Mouse (Mus musculus) forebrain, embryonic 15.5 days (tissue): ENCODE measurements around the gene Shisa7. TPM values are rescaled to one million over a fixed set of nuclear protein-coding genes. Genes with fewer than 3 reads are reported as not detected.
"Not testable (repeated sequence)": the region's sequence is repeated elsewhere in the genome, so short reads cannot be mapped to it uniquely, and the experiment has no call there.

ENCODE experiments used
- ATAC-seq: fragments of 200-750 bp; cut with Nextera tagmentation; replicated peaks from 2 replicates; pipeline ENCODE4 v1.8.0; 2017; ENCODE audit warnings: mild to moderate bottlenecking, moderate TSS enrichment, moderate library complexity
- H3K27ac ChIP-seq: fragments of 300-500 bp; sonication (generic); replicated peaks from 2 replicates; pipeline ENCODE4 v1.5.1; 2015; ENCODE audit warnings: mild to moderate bottlenecking, inconsistent platforms
- H3K27me3 ChIP-seq: fragments of 300-500 bp; sonication (generic); 2 replicates; pipeline ENCODE4 v1.6.1; 2015; ENCODE audit warnings: inconsistent platforms
- H3K36me3 ChIP-seq: fragments of 300-500 bp; sonication (generic); 2 replicates; pipeline ENCODE4 v1.6.1; 2015; ENCODE audit warnings: mild to moderate bottlenecking, inconsistent platforms
- H3K4me1 ChIP-seq: fragments of 300-500 bp; sonication (generic); 2 replicates; pipeline ENCODE4 v1.6.1; 2015; ENCODE audit warnings: inconsistent platforms
- H3K4me2 ChIP-seq: fragments of 300-500 bp; sonication (generic); replicated peaks from 2 replicates; pipeline ENCODE4 v1.6.1; 2015; ENCODE audit warnings: mild to moderate bottlenecking, inconsistent platforms
- H3K4me3 ChIP-seq: fragments of 300-500 bp; sonication (generic); 2 replicates; pipeline ENCODE4 v1.5.1; 2015; ENCODE audit warnings: mild to moderate bottlenecking, inconsistent platforms
- H3K9ac ChIP-seq: fragments of 300-500 bp; sonication (generic); replicated peaks from 2 replicates; pipeline ENCODE4 v1.6.1; 2015; ENCODE audit warnings: mild to moderate bottlenecking, inconsistent platforms
- H3K9me3 ChIP-seq: fragments of 300-500 bp; sonication (generic); 2 replicates; pipeline ENCODE4 v1.6.1; 2016; ENCODE audit warnings: inconsistent platforms
- WGBS: fragments of 180-500 bp; shearing (Covaris S2); methylation state at CpG from one replicate; pipeline ENCODE4 v1.1.7; 2015; ENCODE audit warnings: mixed read lengths; 5-methylcytosine and 5-hydroxymethylcytosine counted together
- polyA plus RNA-seq: library from polyadenylated mRNA; unstranded; fragments of >200 nt; fragmentation: Nextera tagmentation; extraction: Ambion mirVana; gene quantifications from 2 replicates; pipeline ENCODE4 v1.2.1, GENCODE M21; 2015

The Shisa7 gene
- polyA plus RNA-seq, 1 experiment from 2014 or later: 8.8 TPM

DNA sequence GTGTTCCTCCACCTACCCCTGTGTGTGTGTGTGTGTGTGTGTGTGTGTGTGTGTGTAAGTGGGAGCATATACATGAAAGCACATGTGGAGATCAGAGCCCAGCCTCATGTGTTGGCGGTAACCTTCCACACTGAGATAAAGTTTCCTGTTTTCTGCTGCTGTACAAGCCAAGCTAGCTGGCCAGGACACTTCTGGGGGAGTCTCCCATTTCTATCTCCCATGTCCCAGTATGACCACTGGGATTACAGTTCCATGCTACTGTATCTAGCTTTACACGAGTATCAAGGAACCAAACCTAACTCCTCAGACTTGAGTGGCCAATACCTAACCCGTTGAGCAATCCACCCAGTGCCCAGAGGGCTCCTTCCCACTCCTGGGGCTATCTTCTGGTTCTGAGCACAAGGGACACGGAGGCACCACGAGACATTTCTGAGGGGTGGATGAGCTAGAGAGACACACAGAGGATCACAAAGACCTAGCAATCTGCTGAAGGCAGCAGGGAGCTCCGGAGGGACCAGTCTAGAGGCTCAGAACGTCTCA is 19.1 kb upstream of the Shisa7 start:
- 78% methylated on average over 7 of the region's 7 CpGs for WGBS
- Histone ChIP-seq H3K36me3 (no peaks in the 10 kb centered on the region), H3K9ac (no peak overlapping the region), H3K4me1 (peaks cover 15% of the 10 kb centered on the region), H3K4me2 (no peak overlapping the region), H3K9me3 (no peaks in the 10 kb centered on the region; the same call in 1 of the 2 replicates), H3K27ac (no peak overlapping the region), H3K4me3 (no peak overlapping the region), H3K27me3 (no peaks in the 10 kb centered on the region)
- ATAC-seq: no peak

DNA sequence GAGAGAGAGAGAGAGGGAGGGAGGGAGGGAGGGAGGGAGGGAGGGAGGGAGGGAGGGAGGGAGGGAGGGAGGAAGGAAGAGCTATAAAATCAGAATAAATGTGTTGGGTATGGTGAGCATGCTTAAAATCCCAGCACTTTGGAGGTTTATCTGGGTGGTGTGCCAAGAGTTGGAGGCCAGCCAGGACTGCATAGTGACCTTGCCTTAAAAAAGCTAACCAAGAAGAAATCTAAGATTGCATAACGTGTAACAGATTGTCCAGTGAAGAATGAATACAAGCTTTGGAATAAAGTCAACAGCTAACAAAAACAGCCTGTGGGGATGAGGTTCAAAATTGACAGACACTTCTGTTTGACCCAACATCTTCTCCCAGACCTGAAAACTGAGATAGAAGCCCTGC is 18.5 kb upstream of the Shisa7 start:
- WGBS: 67% methylated on average over 1 of the region's 1 CpGs
- Histone ChIP-seq H3K4me2 (no peak overlapping the region), H3K4me3 (no peak overlapping the region), H3K36me3 (no peaks in the 10 kb centered on the region), H3K27me3 (no peaks in the 10 kb centered on the region), H3K27ac (no peak overlapping the region), H3K9me3 (no peaks in the 10 kb centered on the region; the same call in 1 of the 2 replicates), H3K9ac (no peak overlapping the region), H3K4me1 (peaks cover 15% of the 10 kb centered on the region)
- no peak for ATAC-seq

DNA sequence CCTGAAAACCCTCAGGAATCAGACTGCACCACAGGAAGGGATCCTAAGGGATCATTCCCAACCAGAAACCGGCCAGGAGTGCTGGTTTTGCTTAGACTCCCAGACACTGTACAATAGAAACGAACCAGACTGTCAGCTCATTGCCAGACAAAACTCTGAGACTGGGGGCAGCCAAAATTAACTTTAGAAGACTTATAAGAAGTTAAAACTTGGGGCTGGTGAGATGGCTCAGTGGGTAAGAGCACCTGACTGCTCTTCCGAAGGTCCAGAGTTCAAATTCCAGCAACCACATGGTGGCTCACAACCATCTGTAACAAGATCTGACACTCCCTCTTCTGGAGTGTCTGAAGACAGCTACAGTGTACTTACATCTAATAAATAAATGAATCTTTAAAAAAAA is 16.4 kb upstream of the Shisa7 start:
- not testable (repeated sequence) for H3K4me2 ChIP-seq, H3K9ac ChIP-seq, H3K27ac ChIP-seq, H3K27me3 ChIP-seq, ATAC-seq, H3K4me1 ChIP-seq, H3K9me3 ChIP-seq, H3K4me3 ChIP-seq, H3K36me3 ChIP-seq
- 78% methylated on average over 3 of the region's 3 CpGs for WGBS

GRCm38 (mm10) chr7:4859418-4859978 is 15.0 kb upstream of the Shisa7 start:
- Histone ChIP-seq H3K4me3 (no peak overlapping the region), H3K4me2 (no peak overlapping the region), H3K27me3 (no peaks in the 10 kb centered on the region), H3K9ac (no peak overlapping the region), H3K27ac (no peak overlapping the region), H3K4me1 (no peaks in the 10 kb centered on the region), H3K36me3 (no peaks in the 10 kb centered on the region), H3K9me3 (no peaks in the 10 kb centered on the region)
- 81% methylated on average over 12 of the region's 12 CpGs for WGBS
- ATAC-seq: no peak

DNA sequence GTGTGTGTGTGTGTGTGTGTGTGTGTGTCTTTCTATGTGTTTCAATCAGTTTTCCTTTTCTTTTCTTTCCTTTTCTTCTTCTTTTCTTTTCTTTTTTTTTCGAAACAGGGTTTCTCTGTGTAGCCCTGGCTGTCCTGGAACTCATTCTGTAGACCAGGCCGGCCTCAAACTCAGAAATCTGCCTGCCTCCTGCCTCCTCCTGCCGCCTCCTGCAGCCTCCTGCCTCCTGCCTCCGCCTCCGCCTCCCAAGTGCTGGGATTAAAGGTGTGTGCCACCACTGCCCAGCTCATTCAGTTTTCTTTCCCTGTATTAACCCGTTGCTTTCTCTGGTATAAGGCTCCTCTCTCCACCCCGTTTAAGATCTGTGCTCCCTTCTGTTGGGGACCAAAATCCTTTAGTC is 12.8 kb upstream of the Shisa7 start:
- H3K4me3 ChIP-seq: no peak overlapping the region
- no peak overlapping the region for H3K4me2 ChIP-seq
- 65% methylated on average over 7 of the region's 7 CpGs for WGBS
- H3K27ac ChIP-seq: no peak overlapping the region
- no peaks in the 10 kb centered on the region for H3K27me3 ChIP-seq
- no peak for ATAC-seq
- no peaks in the 10 kb centered on the region for H3K4me1 ChIP-seq
- no peaks in the 10 kb centered on the region for H3K9me3 ChIP-seq
- no peak overlapping the region for H3K9ac ChIP-seq
- no peaks in the 10 kb centered on the region for H3K36me3 ChIP-seq

DNA sequence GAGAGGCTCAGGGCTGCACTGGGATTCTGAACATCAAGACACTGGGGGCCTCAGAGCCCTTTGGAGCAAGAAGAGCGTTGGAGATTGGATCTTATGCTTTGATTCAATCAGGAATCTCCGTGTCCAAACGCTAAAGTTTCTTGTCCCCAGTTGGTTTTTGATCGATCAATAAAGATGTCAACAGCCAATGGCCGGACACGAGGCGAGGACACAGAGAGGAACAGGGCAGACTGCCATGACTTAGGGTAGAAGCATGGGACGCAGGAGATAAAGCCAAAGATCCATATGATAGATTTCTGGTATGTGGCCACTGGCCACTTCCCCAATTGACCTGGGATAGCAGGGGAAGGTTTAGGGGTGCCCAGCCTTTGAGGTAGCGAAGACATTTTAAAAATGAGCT is 12.0 kb upstream of the Shisa7 start:
- H3K9ac ChIP-seq: no peak overlapping the region
- no peak for ATAC-seq
- H3K4me1 ChIP-seq: no peaks in the 10 kb centered on the region
- no peak overlapping the region for H3K4me2 ChIP-seq
- no peaks in the 10 kb centered on the region for H3K9me3 ChIP-seq
- H3K27ac ChIP-seq: no peak overlapping the region
- H3K27me3 ChIP-seq: no peaks in the 10 kb centered on the region
- H3K4me3 ChIP-seq: no peak overlapping the region
- WGBS: 91% methylated on average over 9 of the region's 9 CpGs
- no peaks in the 10 kb centered on the region for H3K36me3 ChIP-seq

DNA sequence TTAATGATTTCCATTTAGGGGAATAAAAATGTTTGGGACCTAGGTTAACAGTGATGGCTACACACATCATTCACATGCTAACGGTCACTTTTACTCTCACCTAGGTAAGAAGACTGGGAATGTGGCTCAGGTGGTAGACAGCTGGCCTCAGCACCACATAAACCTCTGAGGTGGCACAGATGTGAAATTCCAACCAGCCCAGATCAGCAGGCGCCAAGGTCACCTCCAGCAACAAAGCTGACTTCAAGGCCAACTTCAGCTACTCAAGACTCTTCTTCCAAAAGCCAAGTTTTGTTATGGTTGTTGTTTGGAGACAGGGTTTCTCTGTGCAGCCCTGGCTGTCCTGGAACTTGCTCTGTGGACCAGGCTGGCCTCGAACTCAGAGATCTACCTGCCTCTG is 9.1 kb upstream of the Shisa7 start:
- no peak overlapping the region for H3K4me2 ChIP-seq
- 86% methylated on average over 3 of the region's 3 CpGs for WGBS

DNA sequence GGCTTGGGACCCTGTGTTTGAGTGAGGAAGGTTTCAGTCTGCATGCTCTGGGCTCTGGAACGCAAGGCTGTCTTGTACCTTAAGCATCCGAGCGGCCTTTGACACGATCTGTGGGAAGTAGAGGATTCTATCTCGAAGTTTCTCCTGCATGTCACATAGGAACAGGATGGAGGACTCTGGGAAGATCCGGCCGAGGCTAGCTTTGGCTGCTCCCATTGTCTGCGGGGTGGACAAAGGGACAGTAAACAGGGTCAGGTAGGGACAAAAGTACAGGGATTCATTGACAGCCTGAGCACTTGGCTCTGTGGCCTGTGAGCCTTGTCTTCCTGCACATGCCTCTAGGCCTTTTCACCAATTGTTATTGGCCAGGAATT is 6.8 kb upstream of the Shisa7 start:
- Histone ChIP-seq H3K27me3 (no peaks in the 10 kb centered on the region), H3K9me3 (no peaks in the 10 kb centered on the region), H3K4me2 (no peak overlapping the region), H3K36me3 (no peaks in the 10 kb centered on the region), H3K4me1 (no peaks in the 10 kb centered on the region), H3K4me3 (no peak overlapping the region), H3K9ac (no peak overlapping the region), H3K27ac (no peak overlapping the region)
- ATAC-seq: no peak
- 68% methylated on average over 8 of the region's 8 CpGs for WGBS

More for the DNA sequence above, 9.1 kb upstream of the Shisa7 start:
- no peaks in the 10 kb centered on the region for H3K4me1 ChIP-seq
- H3K9ac ChIP-seq: no peak overlapping the region
- H3K27me3 ChIP-seq: no peaks in the 10 kb centered on the region
- no peak overlapping the region for H3K27ac ChIP-seq
- no peak overlapping the region for H3K4me3 ChIP-seq
- no peak for ATAC-seq
- H3K36me3 ChIP-seq: no peaks in the 10 kb centered on the region
- no peaks in the 10 kb centered on the region for H3K9me3 ChIP-seq

DNA sequence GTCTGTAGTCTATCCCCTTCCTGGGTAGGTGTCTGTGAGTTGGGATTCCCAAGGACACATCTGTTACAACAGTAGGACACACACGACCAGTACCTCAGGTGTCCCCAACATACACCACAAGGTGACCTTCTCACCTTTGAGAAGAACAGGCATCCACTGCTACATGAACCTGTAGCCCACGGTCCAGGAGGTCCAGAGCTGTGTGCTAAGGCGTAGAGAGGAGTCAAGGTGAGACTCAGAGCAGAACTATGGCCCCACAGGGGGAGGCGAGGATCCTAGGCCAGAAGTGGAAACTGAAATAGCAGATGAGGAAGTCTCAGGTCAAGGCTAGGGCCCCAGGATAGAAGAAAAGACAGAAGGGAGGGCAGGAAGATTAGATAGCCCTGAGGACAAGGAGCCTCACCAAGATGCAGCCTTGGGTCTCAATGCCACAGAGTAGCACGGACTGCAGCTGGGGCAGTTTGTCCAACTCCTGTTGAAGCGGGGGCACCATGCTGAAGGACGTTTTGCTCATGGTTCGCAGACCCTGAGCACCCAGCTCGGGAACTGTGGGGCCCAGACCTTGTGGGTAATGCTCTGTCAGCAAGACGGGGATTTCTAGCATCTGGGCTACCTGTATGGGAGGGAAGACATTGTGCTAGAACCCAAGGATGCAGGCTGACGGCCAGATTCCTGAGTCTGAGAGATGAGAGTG is 6.3 kb upstream of the Shisa7 start:
- WGBS: 78% methylated on average over 11 of the region's 11 CpGs
- no peak overlapping the region for H3K4me3 ChIP-seq
- H3K4me1 ChIP-seq: no peaks in the 10 kb centered on the region
- no peaks in the 10 kb centered on the region for H3K27me3 ChIP-seq
- no peaks in the 10 kb centered on the region for H3K9me3 ChIP-seq
- no peak overlapping the region for H3K9ac ChIP-seq
- no peak for ATAC-seq
- H3K4me2 ChIP-seq: no peak overlapping the region
- H3K27ac ChIP-seq: no peak overlapping the region
- H3K36me3 ChIP-seq: no peaks in the 10 kb centered on the region

GRCm38 (mm10) chr7:4849372-4849771 is 4.9 kb upstream of the Shisa7 start:
- peaks cover 4% of the 10 kb centered on the region; the same call in 1 of the 2 replicates for H3K4me1 ChIP-seq
- no peak overlapping the region for H3K9ac ChIP-seq
- WGBS: 55% methylated on average over 9 of the region's 9 CpGs
- no peaks in the 10 kb centered on the region for H3K27me3 ChIP-seq
- no peaks in the 10 kb centered on the region for H3K36me3 ChIP-seq
- no peak overlapping the region for H3K27ac ChIP-seq
- no peak overlapping the region for H3K4me2 ChIP-seq
- no peaks in the 10 kb centered on the region for H3K9me3 ChIP-seq
- H3K4me3 ChIP-seq: no peak overlapping the region
- no peak for ATAC-seq

DNA sequence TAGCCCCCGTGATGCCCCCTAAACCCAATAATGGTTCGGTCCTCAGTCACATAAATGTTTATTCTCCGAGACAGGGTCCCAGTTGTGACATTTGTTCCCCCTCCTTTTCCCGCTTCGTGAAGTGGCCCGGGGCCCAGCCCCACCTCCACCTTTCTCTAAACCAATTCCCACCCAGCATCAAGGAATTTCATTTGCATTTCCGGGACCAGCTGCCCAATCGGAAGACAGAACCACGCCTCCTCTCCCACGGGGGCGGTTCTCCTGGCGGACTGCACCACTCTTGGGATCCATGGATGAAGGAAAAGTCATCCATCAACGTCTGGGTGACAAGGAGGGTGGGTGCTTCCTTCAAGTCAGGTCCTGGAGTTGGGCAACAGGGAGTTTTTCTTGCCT is 417 bp upstream of the Shisa7 start:
- WGBS: 2% methylated on average over 13 of the region's 13 CpGs
- Histone ChIP-seq H3K36me3 (no peaks in the 10 kb centered on the region), H3K4me3 (peak overlapping the region; percentile 68), H3K27me3 (peaks cover 3% of the 10 kb centered on the region; the same call in 1 of the 2 replicates), H3K9me3 (no peaks in the 10 kb centered on the region), H3K4me1 (peaks cover 34% of the 10 kb centered on the region), H3K4me2 (peak overlapping the region; percentile 90), H3K27ac (peak overlapping the region; percentile 80), H3K9ac (peak overlapping the region; percentile 65)
- ATAC-seq: peak; percentile 74

DNA sequence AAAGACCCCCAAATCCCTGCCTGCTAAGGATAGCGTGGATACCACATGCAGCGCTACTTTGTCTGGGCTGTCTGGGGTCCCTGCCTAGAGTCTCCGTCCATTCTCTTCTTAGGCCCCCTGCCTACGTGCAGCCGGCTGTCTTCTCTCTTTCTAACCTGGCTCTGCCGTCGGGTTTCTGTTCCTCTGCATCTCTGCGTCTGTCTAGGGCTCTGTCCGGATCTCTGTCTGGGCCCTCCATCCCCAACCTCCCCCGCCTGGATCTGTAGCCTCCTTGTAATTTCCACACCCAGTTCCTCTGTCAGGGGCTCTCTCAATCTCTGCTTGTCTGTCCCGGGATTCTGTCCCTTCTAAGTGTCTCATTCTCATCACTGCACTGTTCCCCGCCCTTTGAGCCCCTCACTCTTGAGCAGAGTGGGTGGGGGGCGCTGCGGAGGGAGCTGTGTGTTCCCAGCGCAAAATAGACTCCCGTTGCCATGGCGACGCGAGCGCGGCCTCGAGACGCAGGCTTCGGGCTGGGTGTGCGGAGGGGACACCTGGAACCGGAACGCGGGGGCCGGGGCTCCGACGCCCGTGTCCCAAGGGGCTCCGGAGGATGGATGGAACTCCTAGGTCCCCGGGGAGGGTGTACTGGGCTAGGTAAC is 772 bp downstream of the Shisa7 start:
- under 1% methylated on average over 34 of the region's 34 CpGs for WGBS

More for the DNA sequence above, 772 bp downstream of the Shisa7 start:
- ATAC-seq: peak; percentile 51
- peak overlapping the region; percentile 80 for H3K27ac ChIP-seq
- no peaks in the 10 kb centered on the region for H3K36me3 ChIP-seq
- H3K27me3 ChIP-seq: peaks cover 3% of the 10 kb centered on the region; the same call in 1 of the 2 replicates
- peak overlapping the region; percentile 65 for H3K9ac ChIP-seq
- H3K9me3 ChIP-seq: no peaks in the 10 kb centered on the region
- H3K4me2 ChIP-seq: peak overlapping the region; percentile 90
- peak overlapping the region; percentile 68 for H3K4me3 ChIP-seq
- H3K4me1 ChIP-seq: peaks cover 34% of the 10 kb centered on the region
